Mouse (Mus musculus) C2C12 (cell line): Measurements from ENCODE around the gene Acsbg2.

Source experiments
- CTCF ChIP-seq: IDR thresholded peaks from one replicate; pipeline ENCODE4 v1.5.1; 2011; ENCODE audit not compliant: control insufficient read depth, insufficient read depth, insufficient read length
- MYOD1 ChIP-seq: IDR thresholded peaks from one replicate; pipeline ENCODE4 v1.6.1; 2011; ENCODE audit warnings: low read depth; ENCODE audit not compliant: control insufficient read depth, insufficient read length
- MYOG ChIP-seq: IDR thresholded peaks from one replicate; pipeline ENCODE4 v1.6.1; 2011; ENCODE audit not compliant: control insufficient read depth, insufficient read length; ENCODE audit errors: extremely low read depth
- USF1 ChIP-seq: IDR thresholded peaks from one replicate; pipeline ENCODE4 v1.6.1; 2011; ENCODE audit warnings: low read depth, mild to moderate bottlenecking, control low read depth, moderate library complexity

GRCm38 (mm10) chr17:56826718-56827117, 47.5 kb downstream of the Acsbg2 start:
- TF ChIP-seq CTCF (no peak), USF1 (no peak), MYOD1 (no peak), MYOG (no peak)
